Mouse (Mus musculus) liver, postnatal 0 days (tissue): ENCODE measurements around the gene Slc26a3.

Source experiments
- CTCF ChIP-seq: sonication (generic); IDR thresholded peaks from 2 replicates; pipeline ENCODE4 v1.5.1; 2016; ENCODE audit warnings: antibody characterized with exemption, low read depth
- EP300 ChIP-seq: IDR thresholded peaks from 2 replicates; pipeline ENCODE4 v1.6.1; 2016; ENCODE audit warnings: antibody characterized with exemption, low read depth, mild to moderate bottlenecking

DNA sequence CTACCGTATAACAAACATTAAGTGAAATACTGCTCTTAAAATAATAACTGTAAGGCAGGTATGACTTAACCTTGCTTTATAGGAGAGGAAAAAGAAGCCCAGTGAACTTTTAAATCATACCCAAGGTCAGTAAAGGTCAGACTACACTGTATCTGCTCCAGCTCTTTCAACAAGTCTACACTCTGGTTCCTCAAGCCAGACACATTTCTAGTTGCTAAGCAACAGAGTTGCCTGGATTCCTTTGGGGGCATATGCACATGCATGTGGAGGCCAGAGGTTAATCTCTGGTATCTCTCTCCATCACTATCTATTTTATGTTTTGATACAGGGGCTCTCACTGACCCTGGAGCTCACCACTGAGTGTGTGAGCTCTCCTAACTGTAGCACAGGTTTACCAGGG, 21.6 kb upstream of the Slc26a3 start:
- TF ChIP-seq CTCF: no peak
- no peak for TF ChIP-seq EP300
